Mouse (Mus musculus) cerebellum, postnatal 36 days (tissue): ENCODE results near the gene Ccr9.
"Not testable (repeated sequence)": the region's sequence is repeated elsewhere in the genome, so short reads cannot be mapped to it uniquely, and the experiment has no call there.

Experiments used
- DNase-seq, 2 experiments: peaks; one replicate each; pipeline ENCODE4 v3.0.0; 2021 to 2022; ENCODE audit warnings: mixed read lengths in 2 of 2

Ccr9 gene

GRCm38 (mm10) chr9:123717186-123718008 is 39.2 kb downstream of the Ccr9 start, which contains the start of gene Lztfl1:
TSS of gene Lztfl1 (minus strand) at chr9:123717697.
- peak; percentile 95 to 96 for DNase-seq

- no peak for DNase-seq
Observed at GRCm38 (mm10) chr9:123722737-123723493, 44.7 kb downstream of the Ccr9 start.

- no peak for DNase-seq
Observed at GRCm38 (mm10) chr9:123731271-123731670, 53.0 kb downstream of the Ccr9 start.

- no peak for DNase-seq
Observed at GRCm38 (mm10) chr9:123734133-123734532, 55.9 kb downstream of the Ccr9 start.

- DNase-seq, result no peak
Observed at GRCm38 (mm10) chr9:123740799-123741198, 62.6 kb downstream of the Ccr9 start.

- DNase-seq, result not testable (repeated sequence)
Observed at GRCm38 (mm10) chr9:123749687-123750086, 71.4 kb downstream of the Ccr9 start.

- no peak for DNase-seq
Observed at GRCm38 (mm10) chr9:123754333-123754732, 76.1 kb downstream of the Ccr9 start.

- no peak for DNase-seq
Observed at GRCm38 (mm10) chr9:123756752-123757151, 78.5 kb downstream of the Ccr9 start.

GRCm38 (mm10) chr9:123757326-123757725 is 79.1 kb downstream of the Ccr9 start:
- no peak for DNase-seq

- no peak for DNase-seq
Observed at GRCm38 (mm10) chr9:123758156-123758555, 79.9 kb downstream of the Ccr9 start.

- DNase-seq, result no peak
Observed at GRCm38 (mm10) chr9:123758645-123759044, 80.4 kb downstream of the Ccr9 start.

GRCm38 (mm10) chr9:123760806-123761205 is 82.6 kb downstream of the Ccr9 start:
- no peak for DNase-seq

GRCm38 (mm10) chr9:123762886-123763285 is 84.6 kb downstream of the Ccr9 start:
- DNase-seq, result no peak

- DNase-seq, result no peak
Observed at GRCm38 (mm10) chr9:123763771-123764170, 85.5 kb downstream of the Ccr9 start.

- DNase-seq, result no peak
Observed at GRCm38 (mm10) chr9:123766996-123767395, 88.8 kb downstream of the Ccr9 start.

- no peak for DNase-seq
Observed at GRCm38 (mm10) chr9:123768443-123768842, 90.2 kb downstream of the Ccr9 start.

GRCm38 (mm10) chr9:123769532-123769931 is 91.3 kb downstream of the Ccr9 start:
- no peak for DNase-seq

- not testable (repeated sequence) for DNase-seq
Observed at GRCm38 (mm10) chr9:123773299-123773698, 95.1 kb downstream of the Ccr9 start.

- DNase-seq, result no peak
Observed at GRCm38 (mm10) chr9:123788855-123789529, 110.8 kb downstream of the Ccr9 start.

- peak; percentile 11 to 39 for DNase-seq
Observed at GRCm38 (mm10) chr9:123796174-123796573, 117.9 kb downstream of the Ccr9 start.

GRCm38 (mm10) chr9:123801527-123801926 is 123.3 kb downstream of the Ccr9 start:
- DNase-seq, result no peak

GRCm38 (mm10) chr9:123802421-123802820 is 124.2 kb downstream of the Ccr9 start:
- DNase-seq, result no peak

- no peak for DNase-seq
Observed at GRCm38 (mm10) chr9:123802896-123803295, 124.7 kb downstream of the Ccr9 start.
